Mouse (Mus musculus) limb, embryonic 14.5 days (tissue): ENCODE measurements around the gene 2010111I01Rik. TPM values are rescaled to one million over a fixed set of nuclear protein-coding genes. Genes with fewer than 3 reads are reported as not detected.
A peak's percentile ranks its signal among the peaks of the same experiment; 100 is the strongest.
"Not testable (repeated sequence)": the region's sequence is repeated elsewhere in the genome, so short reads cannot be mapped to it uniquely, and the experiment has no call there.

Experiments
- ATAC-seq: fragments of 200-750 bp; cut with Nextera tagmentation; 2 replicates; pipeline ENCODE4 v1.8.0; 2017; ENCODE audit warnings: low read depth, moderate number of reproducible peaks, moderate TSS enrichment; ENCODE audit not compliant: low FRiP score
- DNase-seq: peaks from one replicate; pipeline ENCODE4 v3.0.0-alpha.2; 2015; ENCODE audit warnings: low spot score
- H3K27ac ChIP-seq: fragments of 300-500 bp; sonication (generic); replicated peaks from 2 replicates; pipeline ENCODE4 v1.5.1; 2014; ENCODE audit warnings: low read depth, mild to moderate bottlenecking, low read length, moderate library complexity, mixed read lengths
- H3K27me3 ChIP-seq: fragments of 300-500 bp; sonication (generic); 2 replicates; pipeline ENCODE4 v1.6.1; 2014; ENCODE audit warnings: low read length, mixed read lengths; ENCODE audit not compliant: control insufficient read depth, insufficient read depth
- H3K36me3 ChIP-seq: fragments of 300-500 bp; sonication (generic); 2 replicates; pipeline ENCODE4 v1.6.1; 2014; ENCODE audit warnings: mild to moderate bottlenecking, low read length, moderate library complexity, mixed read lengths; ENCODE audit not compliant: control insufficient read depth, insufficient read depth
- H3K4me1 ChIP-seq: fragments of 300-500 bp; sonication (generic); 2 replicates; pipeline ENCODE4 v1.6.1; 2014; ENCODE audit warnings: antibody characterized with exemption, low read length, mixed read lengths; ENCODE audit not compliant: control insufficient read depth, insufficient read depth
- H3K4me2 ChIP-seq: fragments of 300-500 bp; sonication (generic); replicated peaks from 2 replicates; pipeline ENCODE4 v1.6.1; 2014; ENCODE audit warnings: low read depth, mild to moderate bottlenecking, low read length, moderate library complexity; ENCODE audit not compliant: severe bottlenecking
- H3K4me3 ChIP-seq: fragments of 300-500 bp; sonication (generic); replicated peaks from 2 replicates; pipeline ENCODE4 v1.5.1; 2014; ENCODE audit warnings: low read length
- H3K9ac ChIP-seq: fragments of 300-500 bp; sonication (generic); 2 replicates; pipeline ENCODE4 v1.6.1; 2014; ENCODE audit warnings: mild to moderate bottlenecking, low read depth, low read length, moderate library complexity; ENCODE audit not compliant: severe bottlenecking
- H3K9me3 ChIP-seq: fragments of 300-500 bp; sonication (generic); 2 replicates; pipeline ENCODE4 v1.6.1; 2016; ENCODE audit warnings: low read length; ENCODE audit not compliant: control insufficient read depth
- POLR2A ChIP-seq: fragments of 200-500 bp; IDR thresholded peaks from 2 replicates; pipeline ENCODE4 v1.8.0; 2012; ENCODE audit warnings: inconsistent platforms, mild to moderate bottlenecking, moderate library complexity, borderline replicate concordance; ENCODE audit not compliant: insufficient read depth, insufficient read length; ENCODE audit errors: extremely low read depth
- WGBS: fragments of 180-500 bp; shearing (Covaris S2); extraction: QIAGEN DNeasy Blood & Tissue Kit; methylation state at CpG from one replicate; pipeline ENCODE4 v1.1.7; 2014; 5-methylcytosine and 5-hydroxymethylcytosine counted together
- polyA plus RNA-seq, 2 experiments: library from polyadenylated mRNA; depleted of rRNA in 1 of 2; stranded (reverse) in 1 of 2; unstranded in 1 of 2; fragments of >200 nt; fragmentation: Nextera tagmentation in 1 of 2; extraction: Ambion mirVana in 1 of 2; gene quantifications; 2 replicates each; pipeline versions ENCODE4 v1.2.1 to v1.2.3; 2012 to 2014

Gene 2010111I01Rik
- polyA plus RNA-seq, 2 experiments, result 231 to 255 TPM

GRCm38 (mm10) chr13:63350076-63350475 lies 385.4 kb downstream of the 2010111I01Rik start:
- Histone ChIP-seq H3K27me3 (no peaks in the 10 kb centered on the region), H3K36me3 (no peaks in the 10 kb centered on the region), H3K4me2 (no peak overlapping the region), H3K4me3 (no peak overlapping the region), H3K4me1 (peaks cover 5% of the 10 kb centered on the region; the same call in 1 of the 2 replicates), H3K9ac (no peak overlapping the region), H3K9me3 (no peaks in the 10 kb centered on the region), H3K27ac (no peak overlapping the region)
- ATAC-seq (no peak), DNase-seq (no peak)
- no peak for TF ChIP-seq POLR2A
- 88% methylated on average over 4 of the region's 4 CpGs for WGBS

GRCm38 (mm10) chr13:63353312-63353711 lies 388.6 kb downstream of the 2010111I01Rik start:
- not testable (repeated sequence) for H3K4me2 ChIP-seq, H3K9ac ChIP-seq, H3K9me3 ChIP-seq, H3K27ac ChIP-seq, ATAC-seq, H3K36me3 ChIP-seq, DNase-seq, H3K4me3 ChIP-seq, H3K27me3 ChIP-seq, H3K4me1 ChIP-seq
- WGBS, result 85% methylated on average over 4 of the region's 4 CpGs

DNA sequence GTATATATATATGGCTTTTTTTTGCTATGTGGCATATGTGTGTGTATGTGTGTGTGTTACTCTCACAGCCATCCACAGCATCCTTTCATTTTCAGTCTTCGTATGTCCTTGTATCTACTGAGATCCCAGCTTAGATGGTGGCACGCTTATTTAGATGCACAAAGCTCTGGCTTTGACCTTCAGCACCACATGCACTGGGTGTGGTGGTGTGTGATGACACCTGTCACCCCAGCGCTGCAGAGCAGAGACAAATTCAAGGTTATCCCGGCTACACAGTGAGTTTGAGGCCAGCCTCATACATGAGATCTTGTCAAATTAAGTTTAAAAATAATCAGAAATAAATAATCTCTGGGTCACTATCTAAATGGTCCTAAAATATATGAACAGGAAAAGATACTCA lies 391.4 kb downstream of the 2010111I01Rik start:
- DNase-seq (no peak), ATAC-seq (no peak)
- H3K4me3 ChIP-seq, result no peak overlapping the region
- no peak overlapping the region for H3K9ac ChIP-seq
- H3K27ac ChIP-seq, result no peak overlapping the region
- no peak overlapping the region for H3K4me2 ChIP-seq
- no peak for TF ChIP-seq POLR2A
- H3K27me3 ChIP-seq, result no peaks in the 10 kb centered on the region
- H3K4me1 ChIP-seq, result peaks cover 5% of the 10 kb centered on the region; the same call in 1 of the 2 replicates
- no peaks in the 10 kb centered on the region for H3K36me3 ChIP-seq
- 95% methylated on average over 4 of the region's 4 CpGs for WGBS
- H3K9me3 ChIP-seq, result no peaks in the 10 kb centered on the region

DNA sequence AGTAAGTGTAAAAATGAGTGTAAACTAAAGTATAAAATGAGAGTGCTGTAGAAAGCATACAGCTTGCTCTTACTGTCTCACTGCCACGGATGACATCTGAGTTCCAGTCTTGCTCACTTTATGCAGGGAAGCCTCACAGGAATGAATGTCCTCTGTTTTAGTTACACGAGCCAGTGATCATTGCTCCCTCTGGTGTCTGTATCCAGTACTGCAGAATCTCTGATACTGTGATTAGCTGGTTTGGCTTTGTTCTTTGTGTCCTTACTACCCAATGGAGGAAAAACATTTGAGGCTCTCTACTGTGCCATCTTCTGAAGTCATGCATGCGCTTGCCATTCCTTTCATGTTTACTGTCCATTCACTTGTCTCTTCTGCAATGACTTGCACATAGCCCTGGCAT lies 391.9 kb downstream of the 2010111I01Rik start:
- 35% methylated on average over 3 of the region's 3 CpGs for WGBS
- Histone ChIP-seq H3K4me3 (no peak overlapping the region), H3K4me1 (peaks cover under 1% of the 10 kb centered on the region; the same call in 1 of the 2 replicates), H3K36me3 (no peaks in the 10 kb centered on the region), H3K27ac (no peak overlapping the region), H3K9ac (no peak overlapping the region), H3K27me3 (no peaks in the 10 kb centered on the region), H3K9me3 (no peaks in the 10 kb centered on the region), H3K4me2 (no peak overlapping the region)
- ATAC-seq, result no peak
- DNase-seq, result peak; percentile 75
- TF ChIP-seq POLR2A, result no peak

- no peak for TF ChIP-seq POLR2A
- Histone ChIP-seq H3K9me3 (no peaks in the 10 kb centered on the region), H3K27me3 (no peaks in the 10 kb centered on the region), H3K4me1 (peaks cover 3% of the 10 kb centered on the region; the same call in 1 of the 2 replicates), H3K36me3 (no peaks in the 10 kb centered on the region), H3K9ac (no peak overlapping the region), H3K4me2 (no peak overlapping the region), H3K27ac (no peak overlapping the region), H3K4me3 (no peak overlapping the region)
- ATAC-seq (no peak), DNase-seq (no peak)
- 86% methylated on average over 4 of the region's 4 CpGs for WGBS
Measured at GRCm38 (mm10) chr13:63359393-63359792, 394.7 kb downstream of the 2010111I01Rik start.
